Mouse (Mus musculus) layer of hippocampus, adult 9-10 months (tissue): Measurements from ENCODE around the gene Nphp1.
A peak's percentile ranks its signal among the peaks of the same experiment; 100 is the strongest.

ENCODE experiments used
- DNase-seq: peaks from one replicate; pipeline ENCODE4 v3.0.0; 2022; ENCODE audit warnings: low spot score

The Nphp1 gene

DNA sequence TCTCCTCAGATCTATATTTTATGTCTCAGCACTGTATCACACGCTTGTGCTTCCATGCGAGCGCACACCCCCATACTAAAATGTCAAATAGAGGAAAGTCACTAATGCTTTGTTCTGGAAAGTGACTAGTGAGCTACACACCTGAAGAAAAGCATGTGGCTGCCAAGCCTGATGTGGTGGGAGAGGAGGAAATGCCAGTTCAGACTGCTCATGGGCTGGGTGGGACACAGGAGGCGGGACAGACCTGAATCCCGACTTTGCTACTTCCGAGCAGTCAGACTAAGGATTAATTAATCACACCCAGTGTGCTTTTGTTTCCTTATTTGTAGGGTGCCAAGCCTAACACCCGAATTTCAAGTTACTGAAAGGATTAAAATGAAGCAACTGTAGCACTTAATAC is 40.4 kb downstream of the Nphp1 start:
- no peak for DNase-seq

GRCm38 (mm10) chr2:127742637-127743036 is 46.1 kb downstream of the Nphp1 start:
- no peak for DNase-seq

- DNase-seq = no peak
Observed at GRCm38 (mm10) chr2:127740756-127741519, 47.8 kb downstream of the Nphp1 start.

GRCm38 (mm10) chr2:127737885-127738284 is 50.8 kb downstream of the Nphp1 start:
- DNase-seq = no peak

GRCm38 (mm10) chr2:127736631-127737209 is 52.0 kb downstream of the Nphp1 start:
- no peak for DNase-seq

- no peak for DNase-seq
Observed at GRCm38 (mm10) chr2:127735512-127736145, 53.1 kb downstream of the Nphp1 start.

DNA sequence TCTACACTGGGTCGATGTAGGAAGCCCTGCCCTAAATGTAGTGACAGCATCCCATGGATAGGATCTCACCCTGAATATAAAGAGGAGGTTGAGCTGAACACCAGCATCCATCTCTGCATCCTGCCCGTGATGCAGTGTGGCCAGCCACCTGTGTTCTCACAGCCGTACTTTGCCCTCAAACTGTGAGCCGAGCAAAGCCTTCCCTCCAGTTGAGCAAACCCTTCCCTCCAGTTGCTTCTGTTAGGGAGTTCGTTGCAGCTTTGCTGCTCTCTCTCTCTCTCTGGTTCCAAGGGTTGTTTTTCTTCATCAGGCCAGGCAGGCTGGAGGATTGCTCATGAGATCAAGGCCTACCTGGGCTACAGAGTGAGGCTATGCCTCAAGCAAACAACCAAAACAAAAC is 53.8 kb downstream of the Nphp1 start:
- DNase-seq = no peak

- DNase-seq = no peak
Observed at GRCm38 (mm10) chr2:127730301-127730997, 58.2 kb downstream of the Nphp1 start.

GRCm38 (mm10) chr2:127729671-127730070 is 59.0 kb downstream of the Nphp1 start, which contains the start of gene Mall:
TSS of gene Mall (minus strand) at chr2:127729932.
- no peak for DNase-seq

GRCm38 (mm10) chr2:127728661-127729450 is 59.8 kb downstream of the Nphp1 start:
- no peak for DNase-seq

- no peak for DNase-seq
Observed at GRCm38 (mm10) chr2:127728146-127728545, 60.6 kb downstream of the Nphp1 start.

- no peak for DNase-seq
Observed at GRCm38 (mm10) chr2:127723193-127723592, 65.5 kb downstream of the Nphp1 start.

DNA sequence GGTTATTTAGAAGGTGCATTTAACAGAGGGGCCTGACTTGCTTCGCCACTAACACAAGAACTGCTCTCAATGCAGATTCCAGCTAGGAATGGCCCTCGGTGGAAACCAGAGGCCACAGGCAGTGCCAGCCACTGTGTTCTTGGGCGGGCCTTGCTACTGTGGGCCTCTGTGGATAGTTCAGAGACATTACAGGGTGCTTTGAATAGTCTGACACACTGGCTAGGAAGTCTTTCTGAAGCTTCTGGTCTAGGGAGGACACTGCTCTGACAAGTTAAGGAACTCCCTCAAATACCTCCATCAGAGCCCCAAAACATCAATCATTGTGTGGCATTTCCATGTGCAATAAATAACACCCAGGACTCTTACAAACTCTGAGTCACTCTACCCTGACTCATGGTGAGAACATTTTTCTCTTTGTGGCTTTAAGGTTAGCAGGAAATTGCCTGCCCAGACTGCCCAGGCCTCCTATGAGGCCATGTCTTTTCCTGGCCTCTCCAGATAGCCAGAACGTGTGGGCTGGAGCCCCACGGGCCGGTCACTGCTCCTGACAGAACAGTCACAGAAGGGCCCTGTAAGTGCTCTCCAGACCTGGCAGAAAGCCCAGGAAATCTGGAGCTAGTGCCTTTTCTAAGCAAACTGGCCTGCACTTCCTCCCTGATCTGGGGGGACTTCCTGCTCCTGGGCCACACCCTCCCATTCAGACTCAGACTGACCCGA is 66.4 kb downstream of the Nphp1 start:
- DNase-seq = peak; percentile 18

DNA sequence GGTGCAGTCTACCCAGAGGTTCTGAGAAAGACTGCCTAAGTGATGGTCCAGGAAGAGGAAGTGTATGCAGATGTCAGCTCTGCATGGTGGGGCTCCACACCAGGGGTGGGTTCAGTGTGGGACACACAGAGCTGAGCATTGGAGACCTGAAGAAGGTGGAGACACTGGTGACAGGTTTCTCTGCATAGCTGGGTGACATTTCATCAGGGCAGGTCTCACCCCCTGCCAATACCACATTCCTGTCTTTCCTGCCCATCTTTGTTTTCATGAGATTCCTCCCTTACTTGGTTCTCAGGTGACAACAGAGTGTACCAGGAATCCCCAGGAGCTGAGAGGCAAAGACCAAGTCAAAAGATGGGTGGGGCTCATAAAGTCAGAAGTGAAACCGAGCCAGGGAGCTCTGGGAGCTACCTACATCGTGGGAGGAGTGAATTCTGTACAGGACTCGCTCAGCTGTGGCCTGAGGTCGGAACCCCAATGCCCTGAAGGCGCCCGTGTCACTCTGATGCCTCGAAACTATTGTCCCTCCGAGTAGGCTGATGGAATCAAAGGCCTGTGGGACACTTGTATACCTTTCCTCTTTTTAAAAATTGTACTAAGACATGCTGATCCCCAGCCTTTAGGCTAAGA is 69.7 kb downstream of the Nphp1 start:
- no peak for DNase-seq

DNA sequence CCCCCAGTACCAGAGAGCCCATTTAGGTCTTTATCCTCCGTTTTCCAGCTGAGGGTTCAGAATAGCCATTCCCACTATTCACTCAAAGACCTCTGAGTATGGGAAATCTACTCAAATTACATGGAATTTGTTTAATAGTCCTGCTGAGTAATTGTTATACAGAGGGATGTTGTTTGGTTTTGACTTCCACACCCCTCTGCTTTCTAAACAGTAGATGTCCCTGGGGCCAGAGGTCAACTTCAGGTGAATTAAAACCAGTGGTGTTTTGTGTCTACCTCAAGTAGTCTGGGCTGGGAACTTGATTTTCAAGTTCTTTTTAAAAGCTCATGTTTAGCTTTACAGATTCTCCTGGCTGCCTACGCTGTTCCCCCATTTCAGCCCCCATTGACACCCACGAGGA is 74.0 kb downstream of the Nphp1 start:
- DNase-seq = no peak

- no peak for DNase-seq
Observed at GRCm38 (mm10) chr2:127708792-127709191, 79.9 kb downstream of the Nphp1 start.

DNA sequence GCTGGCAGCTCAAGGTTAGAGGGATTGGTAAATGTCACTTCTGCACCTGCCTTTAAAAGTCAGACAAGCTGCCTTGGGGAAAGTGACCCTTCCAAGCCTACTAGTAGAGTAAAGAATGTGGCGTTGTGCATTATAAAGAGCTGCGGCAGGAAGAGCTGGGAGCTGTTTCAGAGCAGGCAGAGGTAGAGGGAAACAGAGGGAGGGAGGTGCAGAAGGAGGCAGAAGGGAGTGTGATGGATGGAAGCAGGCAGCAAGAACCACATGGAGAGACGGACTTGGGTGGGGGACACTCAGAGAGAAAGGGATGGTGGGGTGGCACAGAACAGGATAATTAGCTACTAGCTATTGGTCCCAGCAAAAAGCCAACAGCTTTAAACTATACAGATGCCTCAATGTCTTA is 80.6 kb downstream of the Nphp1 start:
- no peak for DNase-seq

GRCm38 (mm10) chr2:127705267-127705666 is 83.4 kb downstream of the Nphp1 start:
- no peak for DNase-seq
